Mouse (Mus musculus) erythroblast, embryonic 14.5 days (primary cell): ENCODE results near the gene Cd248.

ENCODE experiments used
- GATA1 ChIP-seq: IDR thresholded peaks from 2 replicates; pipeline ENCODE4 v1.6.1; 2012; ENCODE audit warnings: low read length, inconsistent platforms, mixed read lengths
- TAL1 ChIP-seq: IDR thresholded peaks from 3 replicates; pipeline ENCODE4 v1.6.1; 2012; ENCODE audit warnings: low read length, inconsistent platforms, mixed read lengths

GRCm38 (mm10) chr19:5069486-5069885, 1.6 kb downstream of the Cd248 start:
- TF ChIP-seq GATA1 (no peak), TAL1 (no peak)
